Mouse (Mus musculus) ovary, postnatal 36 days (tissue): ENCODE data around the gene Ppm1b.

Experiments
- DNase-seq: peaks from one replicate; pipeline ENCODE4 v3.0.0; 2022; ENCODE audit warnings: low spot score, mixed read lengths

Ppm1b gene

GRCm38 (mm10) chr17:85024237-85024636, 67.7 kb downstream of the Ppm1b start:
- DNase-seq = no peak

- DNase-seq = no peak
Observed at GRCm38 (mm10) chr17:85025151-85025550, 68.6 kb downstream of the Ppm1b start.

GRCm38 (mm10) chr17:85026436-85026835, 69.9 kb downstream of the Ppm1b start:
- DNase-seq = no peak

- no peak for DNase-seq
Observed at GRCm38 (mm10) chr17:85027247-85027646, 70.7 kb downstream of the Ppm1b start.

GRCm38 (mm10) chr17:85028093-85028739, 71.7 kb downstream of the Ppm1b start, which contains the start of gene Slc3a1:
Gene Slc3a1 (plus strand): TSS chr17:85028376.
- DNase-seq = no peak

- DNase-seq = no peak
Observed at GRCm38 (mm10) chr17:85028797-85029196, 72.3 kb downstream of the Ppm1b start.

GRCm38 (mm10) chr17:85030651-85031050, 74.1 kb downstream of the Ppm1b start:
- DNase-seq = no peak

- no peak for DNase-seq
Observed at GRCm38 (mm10) chr17:85033087-85033486, 76.5 kb downstream of the Ppm1b start.

- no peak for DNase-seq
Observed at GRCm38 (mm10) chr17:85034068-85034467, 77.5 kb downstream of the Ppm1b start.

- DNase-seq = no peak
Observed at GRCm38 (mm10) chr17:85037855-85038254, 81.3 kb downstream of the Ppm1b start.

GRCm38 (mm10) chr17:85038311-85038710, 81.8 kb downstream of the Ppm1b start:
- DNase-seq = no peak

GRCm38 (mm10) chr17:85038761-85039160, 82.2 kb downstream of the Ppm1b start:
- DNase-seq = no peak

- no peak for DNase-seq
Observed at GRCm38 (mm10) chr17:85040913-85041312, 84.4 kb downstream of the Ppm1b start.

- DNase-seq = no peak
Observed at GRCm38 (mm10) chr17:85042419-85042818, 85.9 kb downstream of the Ppm1b start.

- no peak for DNase-seq
Observed at GRCm38 (mm10) chr17:85043404-85043816, 86.9 kb downstream of the Ppm1b start.

GRCm38 (mm10) chr17:85044466-85044865, 87.9 kb downstream of the Ppm1b start:
- DNase-seq = no peak

- DNase-seq = no peak
Observed at GRCm38 (mm10) chr17:85045160-85045559, 88.6 kb downstream of the Ppm1b start.

GRCm38 (mm10) chr17:85048379-85048778, 91.8 kb downstream of the Ppm1b start:
- no peak for DNase-seq

GRCm38 (mm10) chr17:85058276-85058675, 101.7 kb downstream of the Ppm1b start:
- no peak for DNase-seq

GRCm38 (mm10) chr17:85059136-85059535, 102.6 kb downstream of the Ppm1b start:
- DNase-seq = no peak

GRCm38 (mm10) chr17:85063560-85063959, 107.0 kb downstream of the Ppm1b start:
- no peak for DNase-seq

GRCm38 (mm10) chr17:85067331-85067730, 110.8 kb downstream of the Ppm1b start:
- no peak for DNase-seq

- no peak for DNase-seq
Observed at GRCm38 (mm10) chr17:85070658-85071057, 114.1 kb downstream of the Ppm1b start.

- DNase-seq = no peak
Observed at GRCm38 (mm10) chr17:85071088-85071775, 114.7 kb downstream of the Ppm1b start.
